Mouse (Mus musculus) bone marrow, adult 2 months (tissue): ENCODE measurements around the gene Dek. TPM values are rescaled to one million over a fixed set of nuclear protein-coding genes. Genes with fewer than 3 reads are reported as not detected.

Experiments
- H3K27ac ChIP-seq: fragments of 200-500 bp; 2 replicates; pipeline ENCODE4 v1.5.1; 2012; ENCODE audit warnings: low read depth, mild to moderate bottlenecking, control low read depth, inconsistent platforms, low read length; ENCODE audit not compliant: control insufficient read depth, poor library complexity, insufficient read depth
- H3K4me1 ChIP-seq: fragments of 200-500 bp; 2 replicates; pipeline ENCODE4 v1.6.1; 2011; ENCODE audit warnings: low read length; ENCODE audit not compliant: control insufficient read depth, insufficient read depth
- H3K4me3 ChIP-seq: fragments of 200-500 bp; replicated peaks from 2 replicates; pipeline ENCODE3; 2011; ENCODE audit warnings: mild to moderate bottlenecking, low read depth, low read length, control low read depth; ENCODE audit not compliant: control insufficient read depth
- CTCF ChIP-seq: fragments of 200-500 bp; IDR thresholded peaks from 2 replicates; pipeline ENCODE4 v1.5.1; 2011; ENCODE audit warnings: low read length, control low read depth; ENCODE audit not compliant: control insufficient read depth, insufficient read depth
- POLR2A ChIP-seq: fragments of 200-500 bp; IDR thresholded peaks from 2 replicates; pipeline ENCODE4 v1.6.1; 2011; ENCODE audit warnings: low read depth, mild to moderate bottlenecking, control low read depth, low read length, borderline replicate concordance; ENCODE audit not compliant: control insufficient read depth
- WGBS: fragments of 180-500 bp; shearing (Covaris S2); methylation state at CpG from one replicate; pipeline ENCODE4 v1.1.7; 2018; 5-methylcytosine and 5-hydroxymethylcytosine counted together
- polyA plus RNA-seq: library from polyadenylated mRNA; stranded (reverse); fragments of >200 nt; gene quantifications from 2 replicates; pipeline ENCODE4 v1.2.4, GENCODE M21; 2011; ENCODE audit warnings: low replicate concordance; ENCODE audit not compliant: missing spikeins, insufficient read depth, insufficient read length

Gene Dek
- polyA plus RNA-seq, 1 experiment, result 504 TPM

DNA sequence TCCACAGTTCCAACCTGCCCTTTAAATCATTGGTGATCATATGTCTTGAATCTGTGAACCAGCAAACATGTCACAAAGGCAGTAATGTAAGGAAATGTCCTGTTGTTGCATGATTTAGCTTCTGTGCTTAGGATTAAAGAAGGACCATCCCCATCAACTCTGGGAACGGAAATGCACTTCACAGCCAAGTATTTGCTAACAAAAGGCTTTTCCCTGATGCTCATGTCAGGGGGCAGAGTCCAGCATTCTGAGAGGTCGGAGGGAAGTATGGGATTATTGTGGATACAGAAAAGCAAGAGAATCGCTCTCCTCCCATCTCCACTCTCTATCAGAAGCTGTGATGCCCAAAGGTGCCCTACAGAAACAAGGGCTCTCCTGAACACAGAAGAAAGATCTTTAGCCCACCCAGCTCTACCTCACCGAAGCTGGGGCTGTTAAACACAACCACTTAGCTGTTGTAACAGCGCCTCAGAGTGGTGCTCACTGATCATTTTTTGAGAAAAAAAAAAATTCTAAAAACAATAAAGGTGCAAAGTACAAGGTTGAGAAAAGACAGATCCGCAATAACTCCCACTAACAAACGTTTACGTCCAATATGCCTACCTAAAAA lies 63.9 kb downstream of the Dek start:
- H3K27ac ChIP-seq, result no peak overlapping the region
- no peak overlapping the region for H3K4me3 ChIP-seq
- TF ChIP-seq POLR2A, result no peak
- TF ChIP-seq CTCF, result no peak
- H3K4me1 ChIP-seq, result no peaks in the 10 kb centered on the region
- 59% methylated on average over 8 of the region's 8 CpGs for WGBS

DNA sequence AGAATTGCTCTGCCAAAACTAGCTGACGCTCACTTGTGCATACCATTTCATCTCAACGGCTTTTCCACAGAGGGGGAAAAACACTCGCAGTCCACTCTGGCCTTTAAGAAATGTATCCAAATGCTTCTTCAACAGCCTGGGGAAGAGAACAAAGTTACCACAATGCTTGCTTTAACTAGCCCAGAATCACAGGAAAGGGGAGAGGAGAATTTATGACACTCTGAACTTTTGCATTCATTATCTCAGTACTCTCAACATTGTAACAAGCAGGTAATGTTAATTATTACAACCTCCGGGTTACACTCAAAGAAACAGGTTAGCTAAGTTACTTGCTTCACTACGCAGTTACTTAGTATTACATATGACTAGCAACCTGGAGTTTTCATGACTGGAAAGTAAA lies 65.9 kb downstream of the Dek start:
- 87% methylated on average over 5 of the region's 5 CpGs for WGBS
- TF ChIP-seq CTCF (no peak), POLR2A (no peak)

DNA sequence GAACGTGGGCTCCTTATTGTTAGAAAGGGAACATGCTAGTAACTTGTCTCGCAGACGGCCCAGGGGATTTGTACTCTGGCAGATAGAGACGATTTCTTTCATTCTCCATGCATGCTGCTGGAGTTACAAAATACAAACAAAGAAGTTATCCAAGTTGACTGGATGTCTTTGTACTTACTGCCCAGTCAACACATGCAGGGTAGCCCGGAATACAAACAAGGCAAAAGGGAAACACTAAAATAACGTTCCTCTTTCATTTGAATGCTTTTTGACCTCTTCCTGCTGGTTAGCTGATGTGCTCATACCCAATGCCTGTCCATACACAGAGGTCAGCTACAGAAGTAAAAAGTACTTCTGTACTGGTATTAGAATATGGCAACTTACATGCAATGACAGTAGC lies 68.1 kb downstream of the Dek start:
- no peak overlapping the region for H3K4me3 ChIP-seq
- WGBS, result 70% methylated on average over 6 of the region's 6 CpGs
- H3K27ac ChIP-seq, result no peak overlapping the region
- no peaks in the 10 kb centered on the region for H3K4me1 ChIP-seq
- TF ChIP-seq POLR2A (no peak), CTCF (no peak)

More for the DNA sequence above, 65.9 kb downstream of the Dek start:
- Histone ChIP-seq H3K4me1 (no peaks in the 10 kb centered on the region), H3K4me3 (no peak overlapping the region), H3K27ac (no peak overlapping the region)

Other genes with a start within 250 kb of the Dek start
- gene Kif13a, start 176.3 kb downstream of the Dek start, polyA plus RNA-seq, result 7.1 and 10.7 TPM in 2 replicates
- gene Nhlrc1, start 91.4 kb downstream of the Dek start, polyA plus RNA-seq, result not detected in 2 replicates
- gene Kdm1b, start 62.7 kb downstream of the Dek start, polyA plus RNA-seq, result 4.9 and 8.5 TPM in 2 replicates
- gene Tpmt, start 61.5 kb downstream of the Dek start, polyA plus RNA-seq, result 4.4 TPM in 1 of 2 replicates, not detected in the other
- gene Rnf144b, start 16.5 kb upstream of the Dek start, polyA plus RNA-seq, result 3.8 and 8.3 TPM in 2 replicates